Mouse (Mus musculus): ENCODE measurements around the gene Vdac2. TPM values are rescaled to one million over a fixed set of nuclear protein-coding genes. Genes with fewer than 3 reads are reported as not detected.

Gene Vdac2
- total RNA-seq (2021), result 100 to 1,000 TPM; 493 to 524 TPM
- long read RNA-seq, experiment 1, transcript Vdac2-201 (10 exons, 1,954 nt), result major isoform, 349 of 383 reads
- long read RNA-seq, experiment 1, partial matches to known transcripts, result 23 of 383 reads
- long read RNA-seq, experiment 1, other reads (novel, unspliced or antisense), result 7 of 383 reads
- long read RNA-seq, experiment 2, transcript Vdac2-201 (10 exons, 1,954 nt), result major isoform, 199 of 226 reads
- long read RNA-seq, experiment 2, partial matches to known transcripts, result 16 of 226 reads
- long read RNA-seq, experiment 2, other reads (novel, unspliced or antisense), result 10 of 226 reads

DNA sequence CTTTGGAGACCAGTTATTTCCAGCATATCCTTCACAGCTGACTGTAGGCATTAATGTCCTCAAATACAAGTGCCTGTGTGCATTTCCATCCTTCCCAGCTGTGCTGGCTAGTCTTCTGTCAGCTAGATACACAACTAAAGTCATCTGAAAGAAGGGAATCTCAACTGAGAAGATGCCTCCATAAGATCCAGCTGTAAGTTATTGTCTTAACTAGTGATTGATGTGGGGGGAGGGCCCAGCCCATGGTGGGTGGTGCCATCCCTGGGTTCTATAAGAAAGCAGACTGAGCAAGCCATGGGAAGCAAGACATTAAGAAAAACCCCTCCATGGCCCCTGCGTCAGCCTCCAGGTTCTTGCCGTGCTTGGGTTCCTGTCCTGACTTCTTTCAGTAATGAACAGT, at the start of gene Vdac2:
Gene Vdac2, plus strand, starts transcription at position 301 of the 400 bp plus-strand sequence.
- DNase-seq, result no peak

DNA sequence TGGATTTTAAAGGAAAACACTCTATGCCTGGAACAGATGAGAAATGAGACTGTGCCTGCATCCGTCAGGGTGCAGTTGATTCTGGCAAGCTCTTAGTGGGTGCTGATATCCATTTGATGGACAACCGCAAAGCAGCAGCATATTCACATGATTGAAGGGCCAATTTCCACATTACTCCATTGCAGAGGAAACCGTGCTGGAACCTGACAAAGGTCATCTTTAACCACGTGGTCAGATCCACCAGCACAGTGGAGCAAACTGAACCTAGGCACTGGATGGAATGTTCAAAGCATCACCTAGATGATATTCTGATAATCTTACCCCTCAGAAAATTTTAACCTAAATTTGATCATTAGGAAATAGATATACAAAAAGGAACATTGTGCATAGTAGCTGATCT, 48.8 kb upstream of the Vdac2 start:
- no peak for DNase-seq

GRCm38 (mm10) chr14:21786500-21786899, 38.5 kb upstream of the Vdac2 start:
- no peak for DNase-seq

DNA sequence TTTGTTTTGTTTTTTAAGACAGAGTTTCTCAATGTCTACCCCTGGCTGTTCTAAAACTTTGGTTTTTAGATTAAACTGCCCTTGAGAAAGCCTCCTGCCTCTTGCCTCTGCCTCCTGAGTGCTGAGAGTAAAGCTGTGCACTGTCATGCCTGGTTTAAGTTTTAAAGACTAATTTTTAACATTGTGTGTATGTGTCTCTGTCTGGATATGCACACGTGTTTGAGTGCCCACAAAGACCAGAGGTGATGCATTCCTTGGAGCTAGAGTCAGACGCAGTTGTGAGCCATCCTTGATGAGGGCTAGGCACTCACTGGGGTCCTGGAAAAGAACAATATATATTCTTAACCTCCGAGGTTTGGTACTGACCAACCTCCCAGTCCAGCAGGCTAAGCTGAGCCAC, 37.7 kb upstream of the Vdac2 start:
- no peak for DNase-seq

DNA sequence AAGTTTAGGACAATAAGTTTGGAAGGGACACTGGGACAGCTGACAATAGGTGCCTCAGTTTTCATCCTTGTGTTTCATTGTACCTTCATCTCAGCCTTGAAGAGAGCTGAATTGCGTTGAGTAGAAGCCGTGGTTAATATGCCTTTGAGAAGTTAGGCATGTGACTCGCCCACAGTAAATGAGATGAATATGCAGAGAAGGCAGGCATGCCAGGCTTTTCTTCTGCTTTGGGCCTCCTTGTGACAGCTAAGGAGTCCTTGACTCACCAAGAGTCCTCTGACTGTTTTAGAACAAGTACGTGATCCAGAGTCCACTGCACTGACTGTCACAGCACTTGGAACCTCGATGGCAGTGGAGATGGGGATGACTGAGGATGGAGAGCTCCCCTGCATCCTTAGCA, 36.9 kb upstream of the Vdac2 start:
- DNase-seq, result no peak

GRCm38 (mm10) chr14:21790585-21791251, 34.3 kb upstream of the Vdac2 start:
- no peak for DNase-seq

DNA sequence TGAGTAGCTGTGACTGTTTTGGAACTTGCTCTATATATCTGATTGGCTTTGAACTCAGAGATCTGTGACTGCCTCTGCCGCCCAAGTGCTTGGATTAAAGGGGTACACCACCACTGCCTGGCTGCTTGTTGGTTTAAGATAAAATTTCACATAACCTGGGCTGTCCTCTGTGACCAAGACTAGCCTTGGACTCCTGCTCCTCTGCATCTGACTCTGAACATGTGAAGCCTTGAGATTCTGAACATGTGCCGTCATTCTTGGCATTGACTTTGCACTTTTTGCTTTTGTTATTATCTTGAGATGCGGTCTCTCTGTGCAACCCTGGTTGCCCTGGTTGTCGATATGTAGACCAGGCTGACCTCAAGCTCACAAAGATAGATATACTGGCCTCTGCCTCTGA, 33.3 kb upstream of the Vdac2 start:
- no peak for DNase-seq

GRCm38 (mm10) chr14:21792250-21792649, 32.8 kb upstream of the Vdac2 start:
- no peak for DNase-seq

DNA sequence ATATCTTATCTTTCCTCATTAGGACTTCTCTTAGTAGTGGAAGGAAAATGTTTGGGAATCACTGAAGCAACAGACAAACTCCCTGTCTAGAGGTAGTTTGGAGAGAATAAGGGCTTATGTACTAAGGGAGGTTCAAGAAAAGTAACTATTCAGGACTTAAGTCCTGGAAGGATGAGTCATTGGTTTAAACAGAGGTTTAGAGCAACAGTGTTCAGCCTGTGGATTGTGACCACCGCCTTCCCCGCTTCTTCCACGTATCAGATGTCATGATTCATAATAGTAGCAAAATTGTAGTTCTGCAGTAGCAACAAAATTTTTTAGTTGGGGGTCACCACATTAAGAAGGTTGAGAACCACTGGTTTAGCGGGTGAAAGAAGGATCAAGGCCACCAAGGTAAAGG, 24.4 kb upstream of the Vdac2 start:
- no peak for DNase-seq

DNA sequence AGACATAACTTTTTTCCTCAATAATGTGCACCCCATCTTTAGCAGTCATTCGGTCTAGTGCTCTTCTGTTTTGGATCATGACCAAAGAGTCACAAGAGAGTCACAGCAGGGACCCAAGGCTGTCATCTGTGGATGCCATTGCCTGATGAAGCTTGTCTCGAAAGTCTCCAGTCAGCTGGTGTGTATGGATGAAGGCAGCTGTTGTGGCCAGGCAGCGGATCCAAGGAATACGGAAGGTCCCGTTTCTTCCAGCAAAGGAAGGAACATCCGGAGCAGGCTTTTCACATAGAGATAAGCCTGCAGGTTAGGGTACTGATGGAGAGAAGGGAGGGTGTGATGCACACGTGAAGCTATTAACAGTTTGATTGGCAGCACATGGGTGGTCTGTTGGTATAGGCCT, 23.4 kb upstream of the Vdac2 start:
- no peak for DNase-seq

DNA sequence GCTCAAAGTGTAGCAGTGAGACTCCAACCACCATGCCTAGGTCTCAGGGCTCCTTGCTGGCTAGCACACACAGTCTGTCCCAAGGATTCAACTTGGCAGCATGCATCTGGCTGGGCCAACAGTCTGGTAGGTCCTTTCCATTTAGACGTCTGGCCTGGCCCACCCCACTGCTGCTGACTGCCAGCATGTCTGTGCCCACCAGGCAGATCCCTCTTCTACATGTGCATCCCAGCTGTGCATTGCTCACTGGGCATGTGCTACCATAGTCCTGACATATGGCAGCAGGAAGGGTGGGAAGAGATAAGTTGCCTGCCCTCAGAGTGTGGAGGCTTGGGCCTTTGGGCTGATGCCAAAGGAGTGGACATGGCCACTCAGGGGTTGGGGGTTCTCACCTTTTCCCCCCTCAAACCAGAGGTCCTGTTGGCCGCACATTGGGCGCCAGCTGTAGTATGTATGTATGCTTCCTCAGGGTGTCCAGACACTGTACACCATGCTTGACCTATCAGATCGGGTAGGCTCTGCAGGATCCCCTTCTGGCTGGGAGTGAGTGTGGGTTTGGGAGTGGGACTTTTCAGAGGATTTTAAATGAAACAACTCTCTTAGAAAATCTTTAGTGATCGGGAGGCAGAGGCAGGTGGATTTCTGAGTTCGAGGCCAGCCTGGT, 22.4 kb upstream of the Vdac2 start:
- DNase-seq, result no peak

- DNase-seq, result no peak
These were observed 18.8 kb upstream of the Vdac2 start for GRCm38 (mm10) chr14:21806203-21806602.

DNA sequence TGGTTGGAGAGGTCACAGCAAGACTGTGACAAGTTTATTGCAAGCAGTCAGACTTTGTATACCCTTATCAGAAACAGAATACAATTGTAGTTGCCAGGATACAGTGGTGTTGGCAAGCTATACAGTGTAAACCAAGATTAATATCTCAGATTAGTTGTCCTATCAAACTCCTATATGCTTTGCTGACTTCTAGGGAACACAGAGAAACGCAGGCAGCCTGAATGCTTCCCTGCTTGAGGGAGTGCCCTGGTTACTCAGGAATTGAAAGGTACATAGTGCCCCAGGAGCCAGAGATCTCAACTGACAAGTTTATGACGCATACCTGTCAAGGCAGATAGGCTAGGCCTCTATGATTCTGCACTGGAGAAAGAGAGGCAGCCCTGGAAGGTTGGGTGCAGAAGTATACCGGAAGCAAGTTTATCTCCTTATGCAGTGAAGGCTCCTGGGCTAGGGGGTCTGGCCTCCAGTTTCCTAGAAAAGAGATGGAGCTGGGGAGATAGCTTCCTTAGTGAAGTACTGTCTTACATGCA, 18.3 kb upstream of the Vdac2 start:
- no peak for DNase-seq

DNA sequence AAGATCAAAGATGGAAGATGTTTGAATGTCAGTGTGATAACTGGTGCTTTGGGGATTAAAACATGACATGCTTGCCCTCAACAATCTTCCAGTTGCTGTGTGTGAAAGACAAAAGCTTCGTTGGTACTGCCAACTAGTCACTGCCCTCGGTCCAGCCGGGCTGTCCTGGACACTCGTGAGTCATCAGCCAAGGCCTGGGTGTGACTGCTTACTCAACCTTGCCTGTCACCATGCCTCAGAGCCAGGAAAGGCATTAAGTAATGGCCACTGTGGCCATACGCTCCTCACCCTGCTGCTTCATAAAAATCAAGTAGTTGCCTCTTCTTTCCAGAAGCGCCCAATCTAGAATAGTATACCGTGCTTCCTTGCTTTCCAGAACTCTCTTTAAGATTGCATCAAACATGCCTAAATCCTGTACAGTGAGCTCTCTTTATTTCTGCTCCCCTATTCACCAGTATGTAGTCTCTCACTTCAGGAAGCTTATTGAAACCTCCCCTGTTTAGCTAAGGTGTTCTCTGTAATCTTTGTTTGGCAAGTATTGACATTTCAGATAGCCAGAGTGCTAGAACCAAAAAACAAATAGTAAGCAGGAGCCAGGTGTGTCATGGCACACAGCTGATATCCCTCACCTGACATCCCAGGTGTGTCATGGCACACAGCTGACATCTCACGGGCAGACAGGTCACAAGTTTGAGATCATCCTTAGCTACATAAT, 16.7 kb upstream of the Vdac2 start:
- no peak for DNase-seq

- no peak for DNase-seq
These were observed 15.6 kb upstream of the Vdac2 start for GRCm38 (mm10) chr14:21809418-21809817.

- DNase-seq, result no peak
These were observed 13.7 kb upstream of the Vdac2 start for GRCm38 (mm10) chr14:21811301-21811700.

- no peak for DNase-seq
These were observed 13.2 kb upstream of the Vdac2 start for GRCm38 (mm10) chr14:21811744-21812393.

DNA sequence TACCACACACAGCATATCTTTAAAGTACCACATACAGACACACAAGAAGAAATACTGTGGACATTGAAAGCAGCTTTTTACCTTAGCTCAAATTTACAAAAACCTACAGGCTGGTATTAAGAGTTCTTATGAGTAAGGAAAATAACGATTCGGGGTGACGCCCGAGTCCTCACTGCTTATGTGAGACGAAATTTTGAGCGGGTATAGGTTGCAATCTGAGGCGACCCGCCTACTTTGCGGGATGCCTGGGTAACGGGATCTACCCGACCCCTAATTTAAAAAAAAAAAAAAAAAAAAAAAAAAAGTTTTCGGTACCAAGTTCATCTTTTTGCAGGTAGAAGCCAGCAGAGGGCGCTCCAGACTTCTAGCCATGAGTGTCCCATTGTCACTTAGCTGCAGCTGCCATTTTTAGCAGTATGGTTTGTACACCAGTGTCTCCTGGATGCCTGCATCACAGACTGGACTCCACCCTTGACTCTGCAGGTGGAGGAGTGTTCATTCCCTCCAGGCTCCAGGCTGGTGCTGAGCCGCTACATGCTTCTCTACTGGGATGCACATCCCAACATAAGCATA, 12.4 kb upstream of the Vdac2 start:
- peak; percentile 81 to 86 for DNase-seq

- no peak for DNase-seq
These were observed 11.8 kb upstream of the Vdac2 start for GRCm38 (mm10) chr14:21813216-21813615.

- DNase-seq, result no peak
These were observed 11.2 kb upstream of the Vdac2 start for GRCm38 (mm10) chr14:21813847-21814246.

DNA sequence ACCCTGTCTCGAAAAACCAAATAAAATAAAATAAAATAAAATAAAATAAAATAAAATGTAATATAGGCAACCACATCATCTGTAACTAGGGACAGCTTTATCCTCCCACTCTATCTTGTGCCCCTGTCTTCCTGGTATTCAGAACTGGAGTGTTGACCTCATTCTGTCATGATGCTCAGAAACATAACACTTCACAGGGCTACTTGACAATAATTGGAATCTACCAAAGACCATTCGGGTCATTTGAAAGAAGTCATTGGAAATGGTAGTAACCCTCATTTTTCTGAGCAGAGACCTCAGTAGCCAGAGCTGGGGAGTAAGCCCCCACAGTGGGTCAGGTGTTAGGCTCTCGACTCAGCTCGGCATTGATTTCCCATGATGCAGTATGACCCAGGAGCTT, 10.4 kb upstream of the Vdac2 start:
- DNase-seq, result no peak

DNA sequence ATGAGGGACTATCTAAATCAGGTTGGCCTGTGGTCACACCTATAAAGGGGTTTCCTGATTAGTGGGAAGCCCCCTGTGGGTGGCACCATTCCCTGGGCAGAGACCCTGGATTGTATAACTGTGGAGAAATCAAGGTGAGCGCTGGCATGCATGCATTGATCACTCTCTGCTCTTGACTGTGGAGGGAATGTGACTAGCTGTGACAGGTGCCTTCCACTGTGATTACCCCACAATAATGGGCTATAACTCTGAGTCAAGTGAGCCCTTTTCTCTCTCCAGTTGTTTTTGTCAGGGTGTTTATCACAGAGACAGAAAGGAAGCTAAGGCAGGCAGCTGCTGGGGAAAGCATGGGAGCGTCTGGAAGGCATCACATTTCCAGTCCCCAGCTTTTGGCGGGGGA, 8.8 kb upstream of the Vdac2 start:
- DNase-seq, result no peak
